Mouse (Mus musculus) heart, postnatal 0 days (tissue): Measurements from ENCODE around the gene Lrrc4. TPM values are rescaled to one million over a fixed set of nuclear protein-coding genes. Genes with fewer than 3 reads are reported as not detected.

ENCODE experiments used
- ATAC-seq: fragments of 200-750 bp; cut with Nextera tagmentation; 2 replicates; pipeline ENCODE4 v1.8.0; 2017; ENCODE audit warnings: low read depth, moderate number of reproducible peaks, moderate library complexity; ENCODE audit not compliant: insufficient read depth
- DNase-seq: peaks from one replicate; pipeline ENCODE4 v3.0.0-alpha.2; 2016; ENCODE audit warnings: low spot score
- H3K27ac ChIP-seq: fragments of 300-500 bp; sonication (generic); 2 replicates; pipeline ENCODE4 v1.5.1; 2014; ENCODE audit warnings: low read depth, mild to moderate bottlenecking
- H3K27me3 ChIP-seq: fragments of 300-500 bp; sonication (generic); 2 replicates; pipeline ENCODE4 v1.6.1; 2014; ENCODE audit warnings: low read length, mixed read lengths; ENCODE audit not compliant: control insufficient read depth, insufficient read depth
- H3K36me3 ChIP-seq: fragments of 300-500 bp; sonication (generic); replicated peaks from 2 replicates; pipeline ENCODE4 v1.6.1; 2014; ENCODE audit warnings: low read length, mixed read lengths; ENCODE audit not compliant: control insufficient read depth, insufficient read depth
- H3K4me1 ChIP-seq: fragments of 300-500 bp; sonication (generic); 2 replicates; pipeline ENCODE4 v1.6.1; 2014; ENCODE audit warnings: antibody characterized with exemption; ENCODE audit not compliant: control insufficient read depth, insufficient read depth
- H3K4me2 ChIP-seq: fragments of 300-500 bp; sonication (generic); 2 replicates; pipeline ENCODE4 v1.6.1; 2014; ENCODE audit warnings: low read depth, mild to moderate bottlenecking, low read length, moderate library complexity
- H3K4me3 ChIP-seq: fragments of 300-500 bp; sonication (generic); 2 replicates; pipeline ENCODE4 v1.5.1; 2014; ENCODE audit warnings: low read depth, low read length
- H3K9ac ChIP-seq: fragments of 300-500 bp; sonication (generic); replicated peaks from 2 replicates; pipeline ENCODE4 v1.6.1; 2014; ENCODE audit warnings: low read depth, low read length, mixed read lengths
- H3K9me3 ChIP-seq: fragments of 300-500 bp; sonication (generic); replicated peaks from 2 replicates; pipeline ENCODE4 v1.6.1; 2016; ENCODE audit warnings: low read length; ENCODE audit not compliant: control insufficient read depth
- CTCF ChIP-seq: IDR thresholded peaks from 2 replicates; pipeline ENCODE4 v1.5.1; 2016; ENCODE audit warnings: antibody characterized with exemption, control low read depth, low read depth
- EP300 ChIP-seq: IDR thresholded peaks from 2 replicates; pipeline ENCODE4 v1.6.1; 2016; ENCODE audit warnings: antibody characterized with exemption, low read depth
- WGBS: fragments of 180-500 bp; shearing (Covaris S2); extraction: QIAGEN DNeasy Blood & Tissue Kit; methylation state at CpG from one replicate; pipeline ENCODE4 v1.1.7; 2014; 5-methylcytosine and 5-hydroxymethylcytosine counted together
- polyA plus RNA-seq: library from polyadenylated mRNA; unstranded; fragments of >200 nt; fragmentation: Nextera tagmentation; extraction: Ambion mirVana; gene quantifications from 2 replicates; pipeline ENCODE4 v1.2.1, GENCODE M21; 2015
- total RNA-seq: library from RNA; depleted of rRNA; stranded (reverse); fragments of >200 nt; gene quantifications from 2 replicates; pipeline ENCODE4 v1.2.3, GENCODE M21; 2014; ENCODE audit warnings: low replicate concordance

Gene Lrrc4
- total and polyA plus RNA-seq, 2 experiments from 2014 or later: 0.12 to 1.8 TPM

DNA sequence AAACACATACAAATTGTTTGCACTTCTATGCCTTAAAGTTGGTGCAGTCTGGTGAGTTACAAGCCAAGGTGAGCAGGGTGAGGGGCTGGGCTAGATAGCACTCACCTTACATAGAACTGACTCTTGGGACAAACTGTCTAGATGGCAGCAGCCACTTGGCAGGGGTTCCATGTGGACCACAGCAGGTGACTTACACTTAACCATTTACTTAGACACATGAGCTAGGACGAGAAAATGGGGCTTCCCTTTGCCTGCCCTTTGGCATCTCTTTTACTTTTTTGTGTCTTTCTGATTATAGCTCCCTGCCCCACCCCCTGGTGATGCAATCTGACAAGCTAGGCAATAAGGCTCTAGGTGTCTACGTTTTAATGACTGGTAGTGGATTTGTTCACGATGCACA is 82.3 kb downstream of the Lrrc4 start:
- TF ChIP-seq EP300 (no peak), CTCF (no peak)
- Histone ChIP-seq H3K4me1 (peaks cover 5% of the 10 kb centered on the region; the same call in 1 of the 2 replicates), H3K36me3 (no peaks in the 10 kb centered on the region), H3K9ac (no peak overlapping the region), H3K4me2 (no peak overlapping the region), H3K4me3 (no peak overlapping the region), H3K9me3 (no peaks in the 10 kb centered on the region), H3K27me3 (no peaks in the 10 kb centered on the region), H3K27ac (no peak overlapping the region)
- 85% methylated on average over 3 of the region's 3 CpGs for WGBS
- DNase-seq: no peak
- no peak for ATAC-seq

DNA sequence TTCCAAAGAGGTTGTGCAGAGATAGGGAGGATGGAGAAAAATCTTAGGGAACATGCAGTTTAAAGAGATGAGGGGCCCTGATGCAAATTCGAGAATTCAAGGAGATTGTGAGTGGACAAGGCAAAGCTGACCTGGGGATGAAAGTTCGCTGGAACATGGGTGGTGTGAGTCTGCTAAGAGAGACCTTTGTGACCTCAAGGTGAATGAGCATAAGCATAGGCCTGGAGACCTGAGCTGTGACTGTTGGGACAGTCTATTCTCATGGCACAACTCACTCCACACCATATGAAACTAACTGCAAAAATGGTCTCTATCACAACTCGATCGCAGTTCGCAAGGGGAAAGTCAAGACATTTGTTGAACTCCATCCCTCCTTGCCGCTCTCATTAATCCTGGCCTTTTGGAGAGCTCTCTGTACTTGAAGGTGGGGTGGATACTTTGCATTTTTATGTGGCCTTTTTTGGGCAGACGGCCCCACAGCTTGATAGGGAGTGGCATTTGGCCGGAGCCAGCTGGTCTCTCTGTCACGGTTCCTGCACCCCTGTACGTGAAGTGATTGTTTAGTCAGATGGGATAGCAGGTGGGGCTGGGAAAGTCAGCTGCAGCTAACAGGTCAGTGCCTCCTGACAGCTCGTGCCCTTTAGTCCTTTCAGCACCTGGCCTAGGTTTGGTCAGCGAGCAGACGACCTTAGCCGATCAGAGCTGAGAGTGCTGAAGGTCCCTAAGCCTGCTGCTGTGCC is 83.4 kb downstream of the Lrrc4 start:
- Histone ChIP-seq H3K4me3 (no peak overlapping the region), H3K9me3 (no peaks in the 10 kb centered on the region), H3K4me1 (peaks cover 9% of the 10 kb centered on the region; the same call in 1 of the 2 replicates), H3K4me2 (0 out of 2 replicates have a peak overlapping the region, but pooled peaks have one; percentile 7), H3K36me3 (no peaks in the 10 kb centered on the region), H3K27ac (no peak overlapping the region), H3K9ac (no peak overlapping the region), H3K27me3 (no peaks in the 10 kb centered on the region)
- 0 out of 2 replicates have a peak, but pooled peaks have one; percentile 39 for ATAC-seq
- no peak for DNase-seq
- WGBS: 59% methylated on average over 14 of the region's 14 CpGs
- TF ChIP-seq EP300 (no peak), CTCF (no peak)

DNA sequence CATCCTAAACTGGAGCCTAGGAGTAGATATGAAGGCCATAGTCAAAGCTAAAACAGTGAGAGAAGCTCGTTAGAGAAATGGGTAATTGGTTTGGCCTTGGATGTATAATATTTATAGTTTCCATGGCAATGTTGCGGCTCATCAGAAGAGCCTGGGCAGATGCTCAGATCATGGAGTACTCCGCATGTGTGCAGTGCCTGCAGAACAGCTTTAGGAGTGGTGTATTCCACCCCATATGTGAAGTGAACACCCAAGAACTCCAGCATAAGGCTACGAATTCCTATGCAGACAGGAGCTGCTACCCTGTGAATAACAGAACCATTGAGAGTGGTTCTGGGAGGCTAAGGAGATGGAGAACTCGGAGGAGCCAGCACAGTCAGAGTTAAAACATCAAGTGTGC is 84.5 kb downstream of the Lrrc4 start:
- DNase-seq: no peak
- Histone ChIP-seq H3K27ac (no peak overlapping the region), H3K4me1 (peaks cover 9% of the 10 kb centered on the region; the same call in 1 of the 2 replicates), H3K36me3 (no peaks in the 10 kb centered on the region), H3K4me2 (no peak overlapping the region), H3K9ac (no peak overlapping the region), H3K9me3 (no peaks in the 10 kb centered on the region), H3K27me3 (no peaks in the 10 kb centered on the region), H3K4me3 (no peak overlapping the region)
- WGBS: 95% methylated on average over 5 of the region's 5 CpGs
- TF ChIP-seq CTCF: no peak
- TF ChIP-seq EP300: no peak
- no peak for ATAC-seq

DNA sequence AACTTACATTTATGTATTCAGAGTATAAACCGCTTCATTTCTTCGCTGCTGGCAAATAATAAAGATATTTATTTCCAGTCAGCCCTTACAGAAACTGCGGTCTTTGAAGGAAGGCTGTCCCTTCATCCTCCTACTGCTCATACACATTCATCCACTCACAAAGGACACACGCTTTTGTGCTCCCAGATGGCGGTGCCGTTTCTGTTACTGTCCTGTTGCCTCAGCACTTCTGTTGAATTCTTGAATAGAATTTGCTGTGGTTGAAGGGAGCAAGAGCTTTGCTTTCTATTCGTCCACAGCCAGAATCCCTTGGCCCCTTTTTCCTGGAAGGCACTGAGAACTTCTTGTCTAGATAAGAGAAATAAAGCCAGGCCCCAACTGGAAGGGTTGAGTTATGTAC is 85.7 kb downstream of the Lrrc4 start:
- Histone ChIP-seq H3K9ac (no peak overlapping the region), H3K4me1 (peaks cover 9% of the 10 kb centered on the region; the same call in 1 of the 2 replicates), H3K36me3 (no peaks in the 10 kb centered on the region), H3K4me2 (no peak overlapping the region), H3K27ac (no peak overlapping the region), H3K9me3 (no peaks in the 10 kb centered on the region), H3K4me3 (no peak overlapping the region), H3K27me3 (no peaks in the 10 kb centered on the region)
- TF ChIP-seq EP300 (no peak), CTCF (no peak)
- ATAC-seq: no peak
- 90% methylated on average over 7 of the region's 7 CpGs for WGBS
- DNase-seq: no peak

DNA sequence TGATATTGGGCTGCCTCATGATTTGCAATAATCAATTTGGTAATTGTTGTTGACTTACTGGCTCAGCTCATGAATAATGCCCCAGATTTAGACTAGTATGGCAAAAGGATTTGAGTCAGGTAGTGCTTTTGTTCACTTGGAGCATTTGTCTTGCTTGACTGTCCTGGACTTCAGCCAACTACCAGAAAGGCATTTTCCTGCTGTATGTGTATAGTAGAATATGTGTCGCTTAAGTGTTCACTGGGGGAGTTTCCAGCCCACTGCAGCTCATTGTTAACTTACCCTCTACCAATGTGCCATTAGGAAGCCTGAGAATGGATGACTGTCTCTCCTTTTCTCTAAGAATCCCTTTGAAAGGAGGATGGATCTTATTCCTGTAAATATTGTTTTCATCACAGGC is 88.0 kb downstream of the Lrrc4 start:
- Histone ChIP-seq H3K4me2 (no peak overlapping the region), H3K27me3 (no peaks in the 10 kb centered on the region), H3K4me1 (peaks cover 9% of the 10 kb centered on the region; the same call in 1 of the 2 replicates), H3K9ac (no peak overlapping the region), H3K27ac (no peak overlapping the region), H3K9me3 (no peaks in the 10 kb centered on the region), H3K36me3 (no peaks in the 10 kb centered on the region), H3K4me3 (no peak overlapping the region)
- WGBS: 28% methylated on average over 1 of the region's 1 CpGs
- DNase-seq (peak; percentile 25), ATAC-seq (no peak)
- TF ChIP-seq EP300: no peak
- TF ChIP-seq CTCF: no peak
